Mouse (Mus musculus): Measurements from ENCODE around the gene Pard6b. TPM values are rescaled to one million over a fixed set of nuclear protein-coding genes. Genes with fewer than 3 reads are reported as not detected.

The Pard6b gene
- total and polyA plus RNA-seq, 3 experiments, result 3.9 to 7.6 TPM; not detected in 1

DNA sequence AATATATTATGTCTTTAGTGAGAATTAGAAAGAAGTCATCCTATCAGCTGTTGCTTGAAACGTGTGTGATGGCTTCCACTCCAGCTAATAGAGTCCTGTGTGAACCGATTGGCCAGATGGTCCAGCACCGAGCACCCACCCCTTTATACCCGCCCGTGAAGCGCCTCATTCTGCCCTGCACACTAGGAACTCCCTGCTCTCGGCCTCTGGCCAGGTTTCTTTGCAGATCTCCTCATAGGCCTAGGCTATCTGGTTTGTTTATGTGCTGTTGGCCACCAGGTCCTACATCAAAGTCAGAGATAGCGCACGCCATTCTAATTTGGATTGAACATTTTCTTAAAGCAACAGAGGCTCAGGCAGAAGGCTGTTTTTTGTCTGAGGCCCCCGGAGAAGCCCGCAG, 10.8 kb downstream of the Pard6b start:
- peaks cover 0 to 3% of the 10 kb centered on the region in 2 experiments; a peak in 2 of 4 replicates for H3K36me3 ChIP-seq (ENCODE audit: control insufficient read depth in 1 of 2, insufficient read depth in 2 of 2, low read length in 2 of 2)
- H3K27ac ChIP-seq (ENCODE audit: control insufficient read depth, low read depth, low read length), result no peak overlapping the region

DNA sequence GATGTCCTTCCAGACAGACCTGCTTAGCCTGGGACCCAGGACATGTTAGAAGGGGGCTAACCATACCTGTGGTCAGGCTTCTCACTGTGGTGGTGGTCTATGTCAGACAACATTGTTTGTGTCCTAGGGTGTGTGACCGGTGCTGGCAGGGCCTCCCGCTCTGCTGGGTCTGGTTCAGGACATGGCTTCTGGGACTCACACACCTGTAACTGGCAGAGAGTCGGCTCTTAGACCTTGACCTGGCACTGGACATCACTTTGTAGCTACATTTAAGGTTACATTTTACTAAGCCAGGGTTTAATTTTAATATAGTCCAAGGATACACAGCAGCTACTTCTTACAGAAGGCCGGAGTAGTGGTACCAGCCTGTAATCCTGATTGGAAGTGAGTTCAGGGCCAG, 12.3 kb downstream of the Pard6b start:
- H3K9ac ChIP-seq (ENCODE audit: control insufficient read depth, low read depth, low read length, poor library complexity, severe bottlenecking), result no peak overlapping the region
- no peaks in the 10 kb centered on the region for H3K27me3 ChIP-seq (ENCODE audit: control insufficient read depth in 1 of 2, insufficient read depth in 2 of 2, low read length in 2 of 2)
- no peak for TF ChIP-seq MAX (IDR thresholded peaks at IDR 0.05; ENCODE audit: low read length)
- TF ChIP-seq RCOR1 (IDR thresholded peaks at IDR 0.05; ENCODE audit: low read depth, low read length), result no peak
- no peak for TF ChIP-seq HCFC1 (IDR thresholded peaks at IDR 0.05; ENCODE audit: low read depth, low read length)
- no peak for TF ChIP-seq ELF1 (IDR thresholded peaks at IDR 0.05; ENCODE audit: low read depth, low read length)
- TF ChIP-seq USF2 (IDR thresholded peaks at IDR 0.05; ENCODE audit: borderline replicate concordance in 1 of 2, insufficient read depth in 1 of 2, low read depth in 1 of 2, low read length in 2 of 2), result no peak
- no peak for TF ChIP-seq MYC (IDR thresholded peaks at IDR 0.05; ENCODE audit: low read depth, low read length)
- TF ChIP-seq JUND (IDR thresholded peaks at IDR 0.05; ENCODE audit: low read depth, low read length), result no peak
- no peak for TF ChIP-seq GABPA (IDR thresholded peaks at IDR 0.05; ENCODE audit: low read depth, low read length)
- H3K36me3 ChIP-seq (ENCODE audit: control insufficient read depth in 1 of 2, insufficient read depth in 2 of 2, low read length in 2 of 2), result peaks cover 0 to 3% of the 10 kb centered on the region in 2 experiments; a peak in 1 of 4 replicates
- no peak for DNase-seq (ENCODE audit: low read depth, low spot score)
- no peaks in the 10 kb centered on the region for H3K9me3 ChIP-seq (replicated peaks; ENCODE audit: insufficient read depth, low read length)
- no peaks in the 10 kb centered on the region for H3K79me2 ChIP-seq (ENCODE audit: control insufficient read depth, insufficient read depth, low read length, poor library complexity)
- H3K27ac ChIP-seq (ENCODE audit: control insufficient read depth, low read depth, low read length), result no peak overlapping the region
- no peak overlapping the region for H3K4me3 ChIP-seq (ENCODE audit: control insufficient read depth in 1 of 2, insufficient read depth in 1 of 2, low read depth in 2 of 2, low read length in 2 of 2)
- no peaks in the 10 kb centered on the region for H3K4me1 ChIP-seq (ENCODE audit: control insufficient read depth in 1 of 2, insufficient read depth in 2 of 2, low read length in 2 of 2)

More for the DNA sequence above, 10.8 kb downstream of the Pard6b start:
- Histone ChIP-seq H3K9ac (ENCODE audit: control insufficient read depth, low read depth, low read length, poor library complexity, severe bottlenecking) (no peak overlapping the region), H3K4me3 (ENCODE audit: control insufficient read depth in 1 of 2, insufficient read depth in 1 of 2, low read depth in 2 of 2, low read length in 2 of 2) (no peak overlapping the region), H3K4me1 (ENCODE audit: control insufficient read depth in 1 of 2, insufficient read depth in 2 of 2, low read length in 2 of 2) (no peaks in the 10 kb centered on the region), H3K9me3 (replicated peaks; ENCODE audit: insufficient read depth, low read length) (no peaks in the 10 kb centered on the region), H3K79me2 (ENCODE audit: control insufficient read depth, insufficient read depth, low read length, poor library complexity) (no peaks in the 10 kb centered on the region), H3K27me3 (ENCODE audit: control insufficient read depth in 1 of 2, insufficient read depth in 2 of 2, low read length in 2 of 2) (no peaks in the 10 kb centered on the region)
- TF ChIP-seq E2F4 (IDR thresholded peaks at IDR 0.05; ENCODE audit: borderline replicate concordance, low read depth, low read length) (no peak), TBP (IDR thresholded peaks at IDR 0.05; ENCODE audit: low read depth, low read length) (no peak), TCF12 (IDR thresholded peaks at IDR 0.05; ENCODE audit: low read depth, low read length) (no peak), RAD21 (IDR thresholded peaks at IDR 0.05; ENCODE audit: low read depth, low read length) (no peak), MAX (IDR thresholded peaks at IDR 0.05; ENCODE audit: low read length) (no peak), JUND (IDR thresholded peaks at IDR 0.05; ENCODE audit: low read depth, low read length) (no peak), MAFK (IDR thresholded peaks at IDR 0.05; ENCODE audit: borderline replicate concordance, low read depth, low read length) (no peak), NRF1 (IDR thresholded peaks at IDR 0.05; ENCODE audit: insufficient read depth, low read depth, low read length, poor library complexity, severe bottlenecking) (no peak), RCOR1 (IDR thresholded peaks at IDR 0.05; ENCODE audit: low read depth, low read length) (no peak), CTCF (IDR thresholded peaks at IDR 0.05 in 2 of 3, conservative IDR thresholded peaks at IDR 0.05 in 1 of 3; ENCODE audit: control insufficient read depth in 1 of 3, insufficient read depth in 1 of 3, low read depth in 2 of 3, low read length in 3 of 3, poor library complexity in 1 of 3, severe bottlenecking in 1 of 3) (no peak)
- DNase-seq (ENCODE audit: low read depth, low spot score), result no peak

Measured in MEL (cell line).